Mouse (Mus musculus) urinary bladder, adult 18-20 months (tissue): ENCODE measurements around the gene Slc25a22.

ENCODE experiments used
- DNase-seq, 2 experiments: peaks; one replicate each; pipeline ENCODE4 v3.0.0; 2022; ENCODE audit warnings: low spot score in 2 of 2, mixed read lengths in 2 of 2

Gene Slc25a22

GRCm38 (mm10) chr7:141435129-141435855 lies 2.4 kb downstream of the Slc25a22 start:
- DNase-seq, result peak in 1 of 2 experiments; percentile 41

- DNase-seq, result no peak
These were observed 3.2 kb downstream of the Slc25a22 start for GRCm38 (mm10) chr7:141434464-141434863.

DNA sequence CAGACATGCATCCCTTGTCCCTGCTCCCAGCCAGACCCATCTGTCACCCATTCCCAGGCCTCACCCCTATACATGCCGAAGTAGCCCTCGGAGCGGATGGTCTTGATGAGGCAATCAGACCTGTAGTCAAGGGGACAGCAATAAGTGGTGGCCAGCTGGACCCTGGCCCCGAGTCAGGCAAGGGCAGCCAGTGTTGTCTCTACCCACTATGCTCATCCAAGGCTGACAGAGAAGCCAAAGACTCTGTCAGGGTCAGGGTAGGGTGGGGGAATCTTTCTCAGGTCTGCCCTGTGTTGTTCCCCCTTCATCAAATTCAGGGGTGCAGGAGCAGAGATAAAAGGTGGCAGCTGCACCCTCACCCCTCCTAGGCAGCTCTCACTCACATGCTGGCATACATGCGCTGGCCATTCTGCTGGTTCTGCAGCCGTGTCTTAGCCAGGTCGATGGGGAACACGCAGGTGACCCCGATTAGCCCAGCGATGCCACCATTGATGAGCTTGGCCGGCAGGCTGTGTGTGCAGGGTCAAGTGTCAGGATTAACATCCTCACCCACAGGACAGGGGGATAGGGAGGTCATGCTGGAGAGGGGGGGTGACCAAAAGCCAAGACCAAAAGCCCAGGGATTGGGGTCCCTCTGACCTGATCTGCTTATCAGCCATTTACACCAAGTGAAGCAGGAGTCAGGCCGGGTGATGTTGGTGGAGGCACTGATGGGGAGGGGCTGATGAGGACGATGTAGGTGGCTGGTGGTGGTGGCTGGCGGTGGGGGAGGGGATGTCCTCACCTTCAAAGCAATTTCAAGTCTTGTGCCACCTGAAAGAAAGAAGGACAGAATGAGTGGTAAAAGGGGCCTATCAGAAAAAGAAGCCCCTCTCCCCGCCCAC lies 3.9 kb downstream of the Slc25a22 start:
- DNase-seq, result peak in 1 of 2 experiments; percentile 23

DNA sequence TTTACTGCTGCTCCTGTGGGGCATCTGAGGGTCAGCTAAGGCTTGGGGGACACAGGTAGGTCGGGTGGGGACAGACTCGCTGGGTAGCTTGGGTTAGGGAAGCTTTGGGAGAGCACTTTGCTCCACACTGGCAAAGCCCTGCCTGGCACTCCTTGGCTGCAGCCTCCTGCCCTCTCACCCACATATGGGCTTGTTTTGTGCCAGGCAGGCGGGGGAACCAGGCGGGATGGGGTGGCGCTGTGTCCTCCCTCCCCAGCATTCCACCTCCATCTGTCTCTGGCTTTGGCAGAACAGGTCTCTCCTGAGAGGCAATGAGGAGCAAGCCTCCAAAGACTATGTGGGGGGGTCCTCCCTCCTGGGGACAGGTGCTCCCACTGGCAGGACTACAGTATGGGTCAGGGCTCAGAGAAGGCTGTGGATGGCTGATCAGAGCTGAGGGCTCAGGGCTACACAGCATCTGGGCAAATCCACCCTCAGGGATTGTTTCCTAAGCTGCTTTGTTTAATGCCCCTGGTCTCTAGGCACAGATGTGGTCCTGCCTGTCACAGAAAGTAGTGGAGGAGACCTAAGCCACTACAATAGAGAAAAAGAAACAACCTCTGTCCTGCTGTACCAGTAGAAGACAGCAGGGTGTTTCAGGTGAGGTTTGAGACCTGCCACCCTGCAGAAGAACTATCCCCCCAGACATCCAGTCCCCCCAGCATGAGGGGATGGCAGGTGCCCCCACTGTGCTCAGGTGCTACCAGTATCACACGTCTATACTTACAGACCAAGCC lies 4.8 kb downstream of the Slc25a22 start:
- peak; percentile 61 to 67 for DNase-seq

DNA sequence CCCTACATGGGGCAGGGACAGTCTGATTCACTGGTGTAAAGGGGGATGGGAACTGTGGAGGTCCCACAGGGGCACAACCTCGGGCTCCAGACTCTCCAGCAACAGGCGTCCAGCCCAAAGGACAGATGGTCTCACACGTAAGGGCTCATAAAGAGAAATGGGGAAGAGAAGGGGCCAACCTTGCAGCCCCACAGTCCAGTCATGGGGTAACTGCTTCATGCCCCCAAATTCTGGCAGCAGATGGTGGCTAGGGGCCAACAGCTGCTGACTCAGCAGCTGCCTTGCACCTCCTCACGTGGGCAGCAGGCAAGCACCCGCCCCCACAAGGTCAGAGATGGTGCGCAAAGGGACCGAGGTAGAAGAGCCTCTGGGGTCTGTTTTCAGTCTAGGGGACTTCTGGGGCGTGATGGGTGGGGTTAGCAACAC lies 5.5 kb downstream of the Slc25a22 start:
- DNase-seq, result no peak

- DNase-seq, result no peak
These were observed 6.1 kb downstream of the Slc25a22 start for GRCm38 (mm10) chr7:141431434-141432185.

DNA sequence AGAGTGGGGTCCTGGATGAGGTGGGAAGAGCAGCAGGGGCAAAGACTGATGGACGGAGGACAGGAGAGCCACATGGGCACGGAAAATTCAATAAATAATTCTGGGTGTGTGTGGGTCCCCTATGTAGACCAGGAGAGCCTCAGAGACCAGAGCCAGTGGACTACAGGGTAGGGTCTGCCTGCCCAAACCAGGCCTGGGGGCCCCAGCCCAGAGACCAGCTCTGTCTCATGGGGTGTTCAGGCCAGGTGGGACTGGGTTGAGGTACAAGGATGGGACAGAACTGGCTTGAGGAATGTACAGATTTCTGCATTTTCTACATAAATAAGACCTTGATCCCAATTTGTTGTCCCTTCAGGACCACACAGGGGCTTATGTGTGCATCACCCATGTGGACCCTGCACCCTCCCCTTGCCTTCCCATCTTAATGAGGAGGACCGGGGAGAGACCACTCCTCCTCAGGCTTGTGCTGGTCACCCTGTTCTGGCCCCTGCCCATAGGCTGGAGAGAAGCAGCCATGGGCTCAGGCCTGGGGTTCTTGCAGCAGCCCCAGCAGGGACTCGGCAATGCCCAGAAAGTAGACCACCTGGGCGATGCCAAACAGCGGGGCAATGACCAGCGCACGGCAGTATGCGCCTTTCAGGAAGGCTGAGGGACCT lies 7.0 kb downstream of the Slc25a22 start:
- DNase-seq, result no peak

- DNase-seq, result no peak
These were observed 7.7 kb downstream of the Slc25a22 start for GRCm38 (mm10) chr7:141429840-141430584.

DNA sequence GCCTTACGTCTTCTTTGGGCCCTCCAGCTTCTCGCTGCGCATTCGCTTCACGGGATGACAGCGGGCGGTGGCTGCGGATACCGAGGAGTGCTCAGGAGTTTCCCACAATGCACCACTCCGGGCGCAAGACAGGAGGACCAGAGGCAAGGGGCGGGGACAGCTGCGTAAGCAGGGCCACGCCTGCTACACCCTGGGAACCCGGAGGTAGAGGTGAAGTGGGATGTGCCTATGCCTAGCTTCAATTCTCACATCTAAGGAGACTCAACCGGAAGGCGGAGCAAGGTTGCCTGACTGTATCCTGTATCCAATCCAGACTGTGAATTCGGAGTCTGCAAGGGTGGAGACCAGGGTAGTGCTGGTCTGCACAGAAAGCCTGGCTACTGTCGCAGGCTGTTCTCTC lies 8.4 kb downstream of the Slc25a22 start, which contains the start of gene Cend1:
Cend1 (minus strand) TSS at position 182 of the 400 bp plus-strand sequence.
- no peak for DNase-seq

GRCm38 (mm10) chr7:141428701-141429100 lies 9.0 kb downstream of the Slc25a22 start:
- DNase-seq, result no peak

DNA sequence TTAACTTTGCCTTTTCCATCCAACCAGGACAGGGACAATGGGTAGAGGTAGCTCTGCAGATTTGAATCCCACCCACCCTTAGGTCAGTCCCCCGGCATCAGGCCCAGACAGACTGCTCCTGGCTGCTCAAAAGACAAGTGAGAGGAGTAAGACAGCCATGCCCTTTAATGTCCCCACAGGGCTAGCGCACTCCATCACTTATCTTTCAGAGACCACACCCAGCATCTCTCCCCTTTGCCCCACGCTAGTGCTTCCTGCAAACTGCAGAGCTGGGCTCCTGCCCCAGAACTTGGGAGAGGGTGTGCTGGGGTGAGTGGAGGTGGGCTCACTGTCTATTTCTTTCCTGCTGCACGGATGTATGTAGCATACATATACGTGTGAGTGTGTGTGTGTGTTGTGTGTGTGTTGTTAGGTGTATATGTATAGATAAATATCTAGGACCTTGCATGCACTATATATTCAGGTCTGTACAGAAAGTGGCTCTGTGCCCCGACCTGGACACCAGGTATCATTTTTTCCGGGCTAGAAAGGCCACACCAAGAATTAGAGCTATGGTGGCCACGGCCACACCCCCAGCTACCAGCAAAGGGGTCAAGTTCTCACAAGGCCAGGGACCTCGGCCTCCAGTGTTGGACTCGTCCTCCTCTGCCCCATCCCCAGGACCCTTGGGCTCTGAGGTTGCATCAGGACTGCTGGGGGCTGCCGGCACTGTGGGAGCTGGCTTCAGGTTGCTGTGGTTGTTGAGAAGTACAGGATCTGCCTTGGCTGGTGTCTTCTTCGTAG lies 10.6 kb downstream of the Slc25a22 start:
- DNase-seq, result no peak

DNA sequence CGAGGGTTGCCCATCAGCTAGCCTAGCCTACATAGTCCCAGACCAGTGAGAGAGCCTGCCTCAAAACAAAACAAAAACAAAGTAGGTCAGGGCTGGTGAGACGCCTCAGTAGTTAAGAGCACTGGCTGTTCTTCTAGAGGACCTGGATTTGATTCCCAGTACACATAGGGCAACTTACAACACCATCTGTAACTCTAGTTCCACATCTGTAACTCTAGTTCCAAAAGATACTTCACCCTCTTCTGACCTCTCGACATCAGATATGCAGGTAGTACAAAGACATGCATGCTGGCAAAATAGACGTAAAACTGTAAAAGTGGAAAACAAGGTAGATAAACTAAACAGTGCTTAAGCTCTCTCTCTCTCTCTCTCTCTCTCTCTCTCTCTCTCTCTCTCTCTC lies 13.9 kb downstream of the Slc25a22 start:
- no peak for DNase-seq

DNA sequence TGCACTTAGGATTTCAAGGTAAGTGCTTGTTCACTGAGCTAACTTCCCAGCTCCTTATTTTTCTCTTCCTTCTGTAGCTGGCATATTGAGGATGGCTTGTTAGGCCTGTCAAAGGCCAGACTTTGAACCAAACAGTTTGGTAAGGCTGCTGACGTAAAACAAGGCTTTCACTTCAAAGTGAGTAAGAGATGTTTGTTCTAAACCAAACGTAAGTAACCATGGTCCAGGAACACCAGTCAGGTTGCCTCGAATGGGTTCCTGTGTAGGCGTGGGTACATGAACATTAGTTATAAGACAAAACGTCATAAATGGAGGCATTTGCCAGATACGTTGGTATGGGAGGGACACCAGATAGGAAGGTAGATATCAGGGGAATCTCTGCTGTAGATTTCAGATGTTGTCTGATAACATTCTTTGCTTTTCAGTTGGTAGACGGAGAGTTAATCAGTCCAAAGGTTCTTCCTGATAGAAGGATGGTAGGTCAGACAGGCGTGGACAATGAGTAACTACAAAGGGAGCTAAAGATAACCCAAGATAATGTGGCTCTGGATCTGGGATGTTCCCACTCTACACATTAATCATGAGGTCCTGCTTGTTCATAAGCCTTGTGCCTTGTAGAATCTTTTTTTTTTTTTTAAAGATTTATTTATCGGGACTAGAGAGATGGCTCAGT lies 17.5 kb downstream of the Slc25a22 start:
- no peak for DNase-seq

- no peak for DNase-seq
These were observed 18.7 kb downstream of the Slc25a22 start for GRCm38 (mm10) chr7:141418970-141419369.

DNA sequence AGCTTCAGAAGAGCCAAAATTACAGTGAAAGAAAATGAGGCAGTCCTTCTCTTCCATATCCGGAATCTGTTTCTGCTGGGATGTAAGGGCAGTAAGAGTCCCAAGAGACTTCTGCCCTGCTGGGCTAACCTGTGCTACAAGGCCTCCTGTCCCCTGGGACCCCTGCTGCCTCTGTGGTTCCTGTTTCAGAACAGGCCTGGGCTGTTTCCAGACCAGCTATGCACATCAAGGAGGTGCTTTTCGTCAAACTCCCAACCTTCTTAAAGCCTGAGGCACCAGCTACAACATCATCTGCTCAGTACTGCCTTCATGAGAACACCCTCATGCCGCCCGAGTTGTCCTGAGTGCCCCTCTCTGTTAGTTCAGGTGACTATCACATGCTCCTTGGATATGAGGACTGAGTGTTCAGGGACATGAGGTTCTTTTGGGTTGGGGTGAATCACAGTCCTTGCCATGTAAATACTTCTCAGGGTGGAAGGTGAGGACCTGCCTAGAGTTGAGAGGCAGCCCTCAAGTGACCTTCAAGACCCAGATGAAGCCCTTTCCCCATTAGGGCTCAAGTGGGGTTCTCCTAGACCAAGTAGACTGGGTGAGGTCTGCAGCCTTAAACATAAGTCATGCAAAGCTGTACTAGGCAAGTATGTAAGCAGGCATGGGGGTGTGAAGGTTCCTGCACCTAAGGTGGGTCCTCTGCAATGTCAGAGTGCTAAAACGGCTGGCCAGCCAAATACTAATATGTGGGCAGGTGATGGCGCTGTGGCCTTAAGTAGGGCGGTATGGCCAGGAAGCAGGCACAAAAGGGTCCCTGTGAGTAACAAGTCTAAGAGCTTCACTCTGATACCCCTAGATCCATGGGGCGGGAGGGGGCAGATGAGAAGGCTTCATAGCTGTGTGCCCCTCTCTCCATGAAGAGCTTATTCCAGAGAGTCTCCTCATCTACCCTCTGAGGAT lies 19.7 kb downstream of the Slc25a22 start:
- no peak for DNase-seq

GRCm38 (mm10) chr7:141416144-141416841 lies 21.4 kb downstream of the Slc25a22 start:
- DNase-seq, result no peak
